Mouse (Mus musculus): Measurements from ENCODE around the gene Ptgr2.
"Not testable (repeated sequence)": the region's sequence is repeated elsewhere in the genome, so short reads cannot be mapped to it uniquely, and the experiment has no call there.

DNA sequence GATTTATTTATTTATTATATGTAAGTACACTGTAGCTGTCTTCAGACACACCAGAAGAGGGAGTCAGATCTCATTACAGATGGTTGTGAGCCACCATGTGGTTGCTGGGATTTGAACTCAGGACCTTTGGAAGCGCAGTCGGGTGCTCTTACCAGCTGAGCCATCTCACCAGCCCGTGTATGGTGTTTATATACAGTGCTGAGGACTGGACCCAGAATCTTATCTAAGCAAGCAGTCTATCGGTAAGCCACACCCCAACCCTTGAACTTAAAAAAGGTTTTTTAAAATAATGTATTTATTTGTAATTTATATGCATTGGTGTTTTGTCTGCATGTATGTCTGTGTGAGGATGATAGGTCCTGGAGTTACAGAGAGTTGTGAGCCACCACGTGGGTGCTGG, 48.0 kb upstream of the Ptgr2 start:
- not testable (repeated sequence) for TF ChIP-seq CTCF, EP300 (IDR thresholded peaks at IDR 0.05)
